Mouse (Mus musculus): Measurements from ENCODE around the gene Otop3.

DNA sequence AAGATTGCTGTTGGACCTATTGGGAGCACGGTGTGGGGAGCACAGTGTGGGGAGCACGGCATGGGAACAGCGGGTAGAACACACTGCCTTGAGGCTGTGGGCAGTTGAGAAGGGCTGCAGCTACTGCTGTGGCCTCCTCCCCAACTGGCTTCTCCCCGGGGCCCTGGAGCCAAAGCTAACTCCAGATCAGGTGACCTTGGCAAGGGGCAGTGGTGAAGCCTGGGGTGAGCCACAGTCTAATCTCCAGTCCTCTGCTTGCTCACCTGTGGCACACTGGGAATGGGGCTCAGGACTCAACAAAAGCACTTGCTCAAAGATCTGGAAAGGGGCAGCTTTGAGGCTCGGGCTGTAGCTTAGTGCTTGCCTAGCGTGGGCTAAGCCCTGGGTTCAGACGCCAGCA is 17.3 kb upstream of the Otop3 start:
- TF ChIP-seq CTCF (IDR thresholded peaks at IDR 0.05; ENCODE audit: low read depth, low read length) (no peak), POLR2A (IDR thresholded peaks at IDR 0.05; ENCODE audit: extremely low read depth, insufficient read depth, low read length) (no peak)
